ENCODE assay signal across 8 mouse cellular contexts in the genomic region with DNA sequence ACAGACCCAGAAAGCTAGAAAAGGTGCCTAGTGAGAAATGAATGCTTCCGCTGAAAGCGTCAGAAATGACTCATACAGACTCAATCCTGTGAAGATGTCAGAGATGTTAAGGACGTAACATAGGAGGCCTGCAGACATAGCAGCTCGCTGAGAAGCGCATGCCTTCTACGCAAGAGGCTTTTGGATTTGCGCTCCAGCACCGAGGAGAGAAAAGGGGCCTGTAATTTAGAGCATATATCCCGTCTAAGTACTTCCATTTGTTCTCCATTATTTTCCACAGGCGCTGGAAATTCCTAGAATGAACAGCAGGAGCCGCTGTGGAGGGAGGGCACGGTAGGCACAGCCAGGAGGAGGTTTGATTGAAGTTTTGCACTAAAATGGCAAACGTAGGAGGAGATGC. TPM values are rescaled to one million over a fixed set of nuclear protein-coding genes. Genes with fewer than 3 reads are reported as not detected.
DNase-seq lines count a peak whose midpoint lies in the region; ATAC-seq lines count a peak whose summit lies in the region.

No protein-coding gene starts in this region.

- no peaks in the 10 kb centered on the region for H3K9me3 ChIP-seq in hindbrain, embryonic 14.5 days (ENCODE audit: control insufficient read depth, low read length)

- no peaks in the 10 kb centered on the region for H3K36me3 ChIP-seq in hindbrain, embryonic 14.5 days (replicated peaks; ENCODE audit: control insufficient read depth, insufficient read depth)

- no peaks in the 10 kb centered on the region for H3K27me3 ChIP-seq in hindbrain, embryonic 14.5 days (ENCODE audit: control insufficient read depth, insufficient read depth, low read length)

- WGBS in hindbrain, embryonic 14.5 days, result 11% methylated on average over 13 of the region's 13 CpGs

- peaks cover 6% of the 10 kb centered on the region for H3K4me1 ChIP-seq in hindbrain, embryonic 14.5 days (replicated peaks; ENCODE audit: control insufficient read depth, insufficient read depth, low read length)

- H3K4me3 ChIP-seq in hindbrain, embryonic 14.5 days (replicated peaks; ENCODE audit: low read length), result peak overlapping the region; percentile 59

- peak overlapping the region; percentile 88 for H3K27ac ChIP-seq in hindbrain, embryonic 14.5 days

- ATAC-seq in hindbrain, embryonic 14.5 days (ENCODE audit: low FRiP score), result no peak

- peak overlapping the region; percentile 58 for H3K4me2 ChIP-seq in hindbrain, embryonic 14.5 days (replicated peaks)

- peak; percentile 75 for DNase-seq in WW6 (ENCODE audit: low read depth, low spot score)
- peak; percentile 67 to 74 for DNase-seq in cerebellum, postnatal 36 days
- DNase-seq in frontal cortex, postnatal 36 days (ENCODE audit: low spot score in 2 of 2), result peak; percentile 79 to 81
- DNase-seq in hindbrain, embryonic 14.5 days (ENCODE audit: low spot score), result peak; percentile 84
- DNase-seq in layer of hippocampus, postnatal 36 days, result peak; percentile 65 to 73
- DNase-seq in lung, postnatal 25 days (ENCODE audit: low spot score), result peak; percentile 74
- DNase-seq in retina, postnatal 7 days (ENCODE audit: low read depth, low spot score), result peak; percentile 59
- peak; percentile 63 for DNase-seq in urinary bladder, postnatal 25 days (ENCODE audit: low spot score)

- H3K9ac ChIP-seq in hindbrain, embryonic 14.5 days, result peak overlapping the region; percentile 18; the same call in 1 of the 2 replicates

RNA-seq across cellular contexts. Expression of gene Zfp692, which starts 5.8 kb away (rescaled TPM):
- polyA plus RNA-seq in hindbrain, embryonic 14.5 days (2014; fragmentation: Nextera tagmentation; extraction: Ambion mirVana), result 13.5 and 16.2 TPM in 2 replicates
- 10 to 100 TPM; 27.6 to 31.4 TPM for total RNA-seq in layer of hippocampus, postnatal 36 days (2021)

RNA-seq across cellular contexts. Expression of gene 4930438A08Rik, which starts 26.5 kb away (rescaled TPM):
- polyA plus RNA-seq in hindbrain, embryonic 14.5 days (2014; fragmentation: Nextera tagmentation; extraction: Ambion mirVana), result not detected in 2 replicates
- not detected for total RNA-seq in layer of hippocampus, postnatal 36 days (2021)

RNA-seq across cellular contexts. Expression of gene Zfp672, which starts 29.1 kb away (rescaled TPM):
- 38.3 and 44.3 TPM in 2 replicates for polyA plus RNA-seq in hindbrain, embryonic 14.5 days (2014; fragmentation: Nextera tagmentation; extraction: Ambion mirVana)
- 10 to 100 TPM; 44.0 to 51.2 TPM for total RNA-seq in layer of hippocampus, postnatal 36 days (2021)

RNA-seq across cellular contexts. Expression of gene Sh3bp5l, which starts 29.5 kb away (rescaled TPM):
- polyA plus RNA-seq in hindbrain, embryonic 14.5 days (2014; fragmentation: Nextera tagmentation; extraction: Ambion mirVana), result 34.3 and 36.5 TPM in 2 replicates
- 10 to 100 TPM; 50.3 to 52.9 TPM for total RNA-seq in layer of hippocampus, postnatal 36 days (2021)
